Mouse (Mus musculus) bone marrow macrophage, adult 2 months (primary cell): Measurements from ENCODE around the gene Clnk.

Experiments used
- CTCF ChIP-seq: IDR thresholded peaks from 2 replicates; pipeline ENCODE4 v1.5.1; 2012; ENCODE audit warnings: low read depth, mild to moderate bottlenecking, low read length, moderate library complexity
- POLR2A ChIP-seq: IDR thresholded peaks from 2 replicates; pipeline ENCODE4 v1.6.1; 2012; ENCODE audit warnings: mild to moderate bottlenecking, low read depth, low read length, borderline replicate concordance

DNA sequence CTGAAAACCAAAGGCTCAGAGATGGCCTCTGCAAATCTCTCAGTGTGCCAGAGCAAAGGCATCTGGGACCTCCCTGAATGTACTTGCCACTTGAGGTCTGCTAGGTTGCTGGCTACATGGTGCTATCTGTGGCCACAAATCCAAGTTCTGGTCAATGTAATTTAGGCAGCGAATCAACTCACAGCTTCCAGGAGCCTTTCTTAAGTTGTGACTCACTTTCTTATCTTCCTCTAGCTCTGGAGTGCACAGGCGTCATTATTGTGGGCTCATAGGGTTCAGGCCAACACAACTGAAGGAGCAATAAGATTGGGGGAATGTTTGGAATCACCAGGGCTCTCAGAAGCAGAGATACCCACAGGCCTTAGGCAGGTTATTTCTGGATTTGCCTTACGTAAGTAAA is 96.6 kb downstream of the Clnk start:
- TF ChIP-seq CTCF (no peak), POLR2A (no peak)
